Mouse (Mus musculus): ENCODE results near the gene Tas2r143.

The Tas2r143 gene

DNA sequence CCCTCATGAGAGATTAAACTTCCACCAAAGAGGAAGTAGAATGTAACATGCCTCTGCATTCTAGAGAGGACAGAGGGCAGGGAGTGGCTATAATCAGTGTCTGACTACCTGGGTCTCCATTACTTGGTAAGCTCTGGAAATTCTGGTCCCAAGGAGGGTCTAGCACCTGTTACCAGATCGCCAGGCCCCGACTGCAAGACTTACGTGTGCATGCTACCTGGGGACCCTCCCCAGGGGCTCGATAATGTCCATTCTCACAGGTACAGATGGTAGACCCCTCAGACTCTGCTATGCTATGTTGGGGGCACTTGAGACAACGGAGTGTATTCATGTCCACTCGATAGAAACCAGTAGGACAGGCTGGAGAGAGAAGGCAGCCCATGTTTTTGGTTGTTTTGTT, 34.8 kb upstream of the Tas2r143 start:
- no peak for DNase-seq (ENCODE audit: low spot score in 2 of 2)

DNA sequence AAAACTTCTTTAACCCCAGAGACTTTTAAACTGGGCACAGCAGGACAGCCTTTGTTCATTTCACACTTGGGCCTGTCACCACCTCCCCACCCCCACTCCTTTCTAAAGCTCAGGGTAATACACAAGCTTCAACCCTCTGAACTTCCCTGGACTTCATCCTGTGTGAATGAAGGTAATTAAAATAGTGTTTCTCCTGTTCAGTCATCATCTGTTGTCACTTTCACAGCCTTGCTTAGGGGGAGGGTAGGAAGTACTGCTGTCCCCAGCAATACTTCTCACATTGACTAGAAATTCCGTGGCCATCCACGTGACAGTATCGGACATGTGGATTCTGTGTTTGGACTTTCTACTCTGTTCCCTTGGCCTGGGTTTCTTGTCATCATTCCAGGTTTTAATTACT, 30.2 kb upstream of the Tas2r143 start:
- no peak for DNase-seq (ENCODE audit: low spot score in 2 of 2)

DNA sequence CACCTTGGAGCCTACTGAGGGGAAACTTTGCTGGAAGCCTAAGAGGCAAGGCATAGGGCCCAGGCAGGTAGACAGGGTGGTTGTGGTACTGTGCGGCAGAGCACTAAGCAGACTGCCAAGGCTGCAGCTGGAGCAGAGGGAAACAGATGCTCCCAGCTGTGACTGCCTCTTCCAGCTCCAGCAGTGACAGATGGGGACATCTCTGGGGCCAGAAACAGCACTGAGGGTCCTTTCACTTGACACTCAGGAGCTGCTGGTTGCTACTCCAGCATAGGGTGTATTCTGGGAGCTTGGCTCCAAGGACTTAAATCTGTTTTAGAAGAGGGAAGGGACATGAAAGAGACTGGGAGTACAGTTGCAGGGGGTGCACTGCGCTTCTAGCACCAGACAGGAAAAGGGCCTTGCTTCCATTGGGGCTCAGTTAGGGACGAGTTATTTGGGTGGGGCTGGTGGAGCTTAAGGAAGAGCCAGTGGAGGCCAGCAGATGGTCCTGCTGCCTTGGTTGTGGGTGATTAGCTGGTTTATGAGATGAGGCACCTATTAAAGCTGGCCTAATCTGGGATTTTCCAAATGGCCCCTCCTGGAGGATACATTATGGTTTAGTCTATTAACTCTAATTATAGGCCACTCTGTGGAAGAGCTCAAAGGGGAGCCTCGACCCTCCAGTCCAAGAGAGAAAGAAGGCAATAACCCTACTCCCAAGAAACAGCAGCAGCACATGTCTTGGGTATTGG, 29.2 kb upstream of the Tas2r143 start:
- DNase-seq (ENCODE audit: low spot score in 2 of 2), result no peak

- DNase-seq (ENCODE audit: low spot score in 2 of 2), result no peak
Observed at GRCm38 (mm10) chr6:42372001-42372400, 28.0 kb upstream of the Tas2r143 start.

- no peak for DNase-seq (ENCODE audit: low spot score in 2 of 2)
Observed at GRCm38 (mm10) chr6:42372421-42372815, 27.6 kb upstream of the Tas2r143 start.

DNA sequence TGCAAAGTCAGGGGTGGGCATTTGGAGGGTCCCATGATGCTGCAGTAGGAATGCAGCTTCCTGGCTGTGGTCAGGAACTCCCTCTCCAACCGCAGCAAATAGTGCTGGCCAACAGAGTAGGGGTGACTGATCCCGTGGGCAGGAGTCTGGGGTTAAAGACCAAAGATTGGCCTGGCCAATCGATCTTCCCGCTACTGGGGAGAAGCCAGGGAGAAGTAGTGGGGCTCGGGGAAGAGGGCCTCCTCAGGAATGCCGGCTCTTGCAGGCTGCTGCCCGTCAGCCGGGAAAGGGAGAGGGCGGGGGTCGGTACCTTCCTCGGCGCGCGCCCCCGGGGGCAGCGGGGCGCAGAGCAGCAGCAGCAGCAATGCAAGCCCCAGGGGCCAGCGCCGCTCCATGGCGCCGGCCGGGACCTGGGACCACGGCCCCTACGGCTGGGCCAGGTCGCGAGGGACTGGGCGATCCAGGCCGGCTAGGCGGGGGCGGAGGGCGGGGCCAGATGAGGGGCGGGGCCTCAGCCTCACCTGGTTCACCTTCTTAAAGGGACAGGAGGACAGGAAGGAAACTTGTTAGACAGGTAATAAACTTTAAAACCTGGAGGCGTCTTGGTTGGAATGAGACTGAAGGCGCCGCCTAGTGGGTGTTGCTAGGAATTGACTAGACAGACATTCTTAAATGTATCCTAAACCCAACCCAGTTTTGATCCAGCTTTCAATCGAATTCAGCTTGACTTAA, 27.1 kb upstream of the Tas2r143 start, which contains the start of gene Epha1:
Gene Epha1 (minus strand): TSS at position 453 of the 732 bp plus-strand sequence.
- peak; percentile 36 to 62 for DNase-seq (ENCODE audit: low spot score in 2 of 2)

DNA sequence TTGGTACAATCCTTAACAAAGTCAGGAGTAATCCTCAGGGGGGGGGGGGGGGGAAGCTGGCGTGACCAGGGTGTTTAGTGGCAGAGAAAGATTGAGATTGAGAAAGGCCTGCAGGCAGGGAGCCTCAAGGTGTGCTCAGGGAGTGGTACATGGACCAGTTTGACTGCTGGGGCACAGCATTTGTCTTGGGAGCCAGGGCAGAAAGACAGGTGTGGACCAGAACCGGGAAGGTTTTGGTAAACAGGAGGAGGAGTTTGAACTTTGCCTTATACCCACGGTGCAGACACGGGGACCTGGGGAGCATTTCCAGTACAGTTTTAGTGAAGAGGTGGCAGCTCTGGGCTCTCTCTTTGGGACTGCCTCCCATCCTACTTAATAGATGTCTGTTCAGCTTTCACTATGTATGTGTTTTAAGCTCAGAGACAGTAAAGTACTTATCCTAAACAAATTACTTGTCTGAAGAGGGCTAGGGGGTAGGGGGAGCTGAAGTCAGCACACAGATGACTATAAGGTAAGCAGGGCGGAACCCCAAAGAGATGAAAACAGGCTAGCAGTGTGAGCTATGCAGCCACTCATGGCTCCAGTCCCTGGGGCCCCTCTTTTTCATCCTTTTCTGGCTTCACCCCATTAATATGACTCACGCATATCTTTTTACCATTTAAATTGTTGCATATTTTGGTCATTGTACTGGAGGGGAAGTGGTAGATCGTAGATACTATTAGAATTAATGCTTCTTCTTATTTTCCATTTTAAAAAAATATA, 26.2 kb upstream of the Tas2r143 start:
- DNase-seq (ENCODE audit: low spot score in 2 of 2), result no peak

DNA sequence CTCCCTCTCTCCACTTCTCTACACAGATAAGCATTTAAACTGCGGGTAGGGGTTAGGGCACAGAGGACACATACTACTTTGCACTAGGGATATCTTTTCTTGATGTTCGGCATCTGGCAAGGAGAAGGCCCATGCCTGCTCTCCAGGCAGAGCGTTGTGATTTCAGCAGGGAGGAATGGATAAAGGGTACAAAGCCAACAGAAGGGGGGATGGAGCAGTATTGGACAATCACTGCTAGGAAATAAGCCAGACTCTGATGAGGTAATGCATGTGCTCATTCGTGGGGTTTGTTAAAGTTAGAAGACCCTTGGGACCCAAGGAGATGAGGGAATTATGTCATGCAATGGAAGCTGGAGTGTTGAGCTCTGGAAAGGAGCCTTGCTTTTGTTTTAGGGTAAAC, 25.3 kb upstream of the Tas2r143 start:
- DNase-seq (ENCODE audit: low spot score in 2 of 2), result no peak

- DNase-seq (ENCODE audit: low spot score in 2 of 2), result no peak
Observed at GRCm38 (mm10) chr6:42375131-42375530, 24.9 kb upstream of the Tas2r143 start.

- DNase-seq (ENCODE audit: low spot score in 2 of 2), result no peak
Observed at GRCm38 (mm10) chr6:42376016-42376415, 24.0 kb upstream of the Tas2r143 start.

GRCm38 (mm10) chr6:42376504-42377019, 23.5 kb upstream of the Tas2r143 start:
- DNase-seq (ENCODE audit: low spot score in 2 of 2), result no peak

DNA sequence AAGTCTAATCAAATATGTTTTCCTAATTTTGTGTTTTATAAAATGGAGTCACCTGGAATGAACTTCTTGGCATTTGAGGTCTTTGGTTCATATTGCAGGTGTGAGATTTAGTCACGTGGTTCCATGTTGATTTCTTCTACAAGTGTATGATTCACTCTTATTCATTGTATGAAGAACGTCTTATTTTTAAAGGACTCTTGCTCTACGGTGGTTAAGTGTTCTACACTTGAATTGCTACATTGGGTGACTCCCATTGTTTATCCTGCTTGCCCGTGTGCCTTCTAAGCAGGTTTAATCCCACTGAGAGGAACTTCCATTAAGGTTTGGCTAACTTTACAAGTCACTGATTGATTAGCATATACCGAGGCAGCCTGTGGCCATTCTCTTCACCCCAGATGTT, 22.8 kb upstream of the Tas2r143 start:
- DNase-seq (ENCODE audit: low spot score in 2 of 2), result no peak

- no peak for DNase-seq (ENCODE audit: low spot score in 2 of 2)
Observed at GRCm38 (mm10) chr6:42379551-42379950, 20.5 kb upstream of the Tas2r143 start.

GRCm38 (mm10) chr6:42380416-42381144, 19.5 kb upstream of the Tas2r143 start:
- DNase-seq (ENCODE audit: low spot score in 2 of 2), result peak; percentile 19 to 34

DNA sequence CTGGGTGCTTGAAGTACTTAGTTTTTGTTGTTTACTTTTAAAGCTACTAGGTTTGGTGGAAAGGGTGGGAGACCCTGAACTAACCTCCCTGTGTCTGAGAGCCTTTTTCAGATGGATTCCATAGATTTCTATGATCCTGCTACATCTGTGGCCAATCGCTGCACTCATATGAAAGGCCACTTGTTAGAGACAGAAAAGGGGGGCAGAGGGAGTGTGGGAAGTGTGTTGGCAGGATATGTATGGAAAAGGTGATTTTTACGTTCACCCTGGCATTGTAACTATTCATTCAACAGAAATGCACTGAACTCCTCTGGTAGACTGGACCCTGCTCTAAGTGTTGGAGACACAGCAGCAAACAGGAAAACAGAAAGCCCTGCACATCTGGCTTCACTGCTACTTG, 18.8 kb upstream of the Tas2r143 start:
- no peak for DNase-seq (ENCODE audit: low spot score in 2 of 2)

GRCm38 (mm10) chr6:42381916-42382381, 18.1 kb upstream of the Tas2r143 start:
- no peak for DNase-seq (ENCODE audit: low spot score in 2 of 2)

DNA sequence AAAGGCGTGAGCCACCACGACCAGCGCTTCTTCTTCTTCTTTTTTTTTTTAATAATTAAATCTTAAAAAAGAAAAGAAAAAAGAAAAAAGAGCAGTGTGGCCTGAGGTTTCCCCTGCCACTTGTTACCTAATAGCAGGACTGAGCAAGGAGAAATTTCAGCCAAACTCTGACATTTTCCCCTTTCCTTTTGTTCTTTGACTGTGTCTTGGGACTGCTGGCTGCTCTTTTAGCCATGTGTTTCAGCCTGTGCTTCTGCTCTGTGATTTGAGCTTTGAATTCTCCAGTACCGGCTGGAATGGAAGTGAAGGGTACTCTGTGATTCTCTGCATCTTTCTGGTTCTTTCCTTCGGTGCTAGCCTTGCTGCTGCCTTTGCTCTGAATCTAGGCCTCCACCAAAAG, 16.7 kb upstream of the Tas2r143 start:
- DNase-seq (ENCODE audit: low spot score in 2 of 2), result no peak

DNA sequence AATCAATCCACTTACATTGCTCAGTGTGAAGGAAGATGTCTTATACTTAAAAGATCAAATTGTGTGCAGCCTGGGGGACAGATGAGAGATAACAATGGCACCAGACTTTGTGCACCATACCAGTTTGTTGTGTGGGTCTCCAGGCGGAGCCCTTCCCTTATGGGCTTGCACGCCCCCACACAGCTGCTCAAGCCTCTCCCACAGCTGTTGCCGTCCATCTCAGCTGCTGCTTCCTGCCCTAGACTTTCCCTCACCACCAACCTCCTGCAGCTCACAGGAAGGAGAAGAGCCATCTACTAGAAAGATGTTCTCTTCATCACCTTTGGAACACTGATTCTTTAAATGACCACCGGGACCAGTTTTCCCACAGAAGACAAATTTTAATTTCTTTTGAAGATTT, 14.4 kb upstream of the Tas2r143 start:
- DNase-seq (ENCODE audit: low spot score in 2 of 2), result no peak

DNA sequence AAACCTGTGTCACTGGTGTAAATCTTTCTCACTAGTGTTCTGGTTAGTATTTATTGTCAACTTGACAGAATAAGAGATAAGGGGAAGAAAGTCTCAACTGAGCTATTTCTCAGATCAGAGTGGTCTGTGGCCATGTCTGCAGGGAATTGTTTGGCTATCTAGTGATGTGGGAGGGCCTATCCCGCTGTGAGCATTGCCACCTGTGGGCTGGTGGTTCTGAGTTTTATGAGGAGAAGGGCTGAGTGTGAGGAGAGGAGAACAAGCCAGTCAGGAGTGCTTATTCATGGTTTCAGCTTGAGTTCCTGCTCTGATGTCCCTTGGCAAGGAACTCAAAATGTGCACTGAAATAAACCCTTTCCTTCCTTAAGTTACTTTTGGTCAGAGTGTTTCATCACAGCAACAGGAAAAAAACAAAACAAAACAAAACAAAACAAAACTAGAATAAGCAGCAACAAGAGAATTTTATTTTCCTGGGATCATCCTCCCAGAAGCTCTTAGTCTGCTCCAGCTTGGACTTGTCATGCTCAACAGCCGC, 8.2 kb upstream of the Tas2r143 start:
- DNase-seq (ENCODE audit: low spot score in 2 of 2), result no peak

DNA sequence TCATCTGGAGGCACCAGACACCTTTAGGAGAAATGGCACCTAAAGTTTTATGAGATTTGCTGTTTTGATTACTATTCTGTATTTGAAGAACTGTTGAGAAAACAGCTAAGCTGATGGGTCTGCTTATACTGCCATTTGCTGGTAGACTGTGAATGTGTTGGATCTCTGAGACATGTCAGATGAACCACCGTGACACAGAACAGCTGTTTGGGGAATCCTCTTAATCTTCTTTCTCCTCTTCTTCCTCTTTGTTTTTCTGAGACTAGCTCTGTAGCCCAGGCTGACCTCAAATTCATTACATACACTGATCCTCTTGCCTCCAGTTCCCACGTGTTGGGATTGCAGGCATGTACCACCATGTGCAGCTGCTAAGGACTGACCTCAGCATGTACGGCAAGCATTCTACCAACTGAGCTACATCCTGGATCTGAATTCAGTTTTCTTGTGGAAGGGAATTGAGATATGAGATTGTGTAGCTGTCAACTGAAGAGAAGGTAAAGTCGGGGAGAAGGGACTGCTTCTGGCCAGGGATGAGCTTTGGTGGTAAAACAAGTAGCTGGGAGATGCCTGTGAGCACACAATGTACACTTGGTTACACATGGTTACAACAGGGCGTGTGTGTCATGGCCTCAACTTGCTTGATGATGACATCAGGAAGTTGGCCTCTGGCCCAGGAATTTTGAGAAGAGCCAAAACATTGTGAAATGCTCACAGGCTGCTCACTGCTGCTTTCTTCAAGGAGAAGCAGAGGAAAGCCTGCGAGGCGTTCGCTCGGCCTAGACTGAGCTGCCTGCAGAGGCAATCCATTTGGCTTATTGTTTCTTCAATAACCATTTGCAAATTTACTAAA, 3.9 kb upstream of the Tas2r143 start:
- no peak for DNase-seq (ENCODE audit: low spot score in 2 of 2)
